Mouse (Mus musculus) activated CD4-positive, CD25-positive, alpha-beta regulatory T cell, adult 4 months (primary cell): ENCODE data around the gene Syn3. TPM values are rescaled to one million over a fixed set of nuclear protein-coding genes. Genes with fewer than 3 reads are reported as not detected.
"Not testable (repeated sequence)": the region's sequence is repeated elsewhere in the genome, so short reads cannot be mapped to it uniquely, and the experiment has no call there.

Experiments used
- ATAC-seq: one replicate; pipeline ENCODE4 v1.8.0; 2017
- polyA plus RNA-seq, 2 experiments: library from polyadenylated mRNA; unstranded; fragments of 100-300 nt; shearing (Covaris generic); gene quantifications; one replicate each; pipeline ENCODE4 v1.2.1; 2017

Gene Syn3
- polyA plus RNA-seq, 2 experiments from 2014 or later, result 0.26 TPM; not detected in 1

GRCm38 (mm10) chr10:86034007-86034728 is 464.5 kb downstream of the Syn3 start:
- no peak for ATAC-seq

- no peak for ATAC-seq
Measured at GRCm38 (mm10) chr10:86032517-86032916, 466.2 kb downstream of the Syn3 start.

- ATAC-seq, result no peak
Measured at GRCm38 (mm10) chr10:86030743-86031142, 468.0 kb downstream of the Syn3 start.

GRCm38 (mm10) chr10:86026807-86027206 is 471.9 kb downstream of the Syn3 start:
- ATAC-seq, result not testable (repeated sequence)

GRCm38 (mm10) chr10:86026354-86026753 is 472.3 kb downstream of the Syn3 start:
- ATAC-seq, result no peak

GRCm38 (mm10) chr10:86025906-86026305 is 472.8 kb downstream of the Syn3 start:
- ATAC-seq, result no peak

GRCm38 (mm10) chr10:86023149-86023548 is 475.5 kb downstream of the Syn3 start:
- no peak for ATAC-seq

- ATAC-seq, result peak; percentile 4
Measured at GRCm38 (mm10) chr10:86022474-86022816, 476.3 kb downstream of the Syn3 start.

- ATAC-seq, result peak; percentile 91
Measured at GRCm38 (mm10) chr10:86021749-86022473, 476.8 kb downstream of the Syn3 start, which contains the start of gene Fbxo7. Fbxo7 (plus strand) TSS chr10:86021972.

GRCm38 (mm10) chr10:86021408-86021748 is 477.3 kb downstream of the Syn3 start:
- peak; percentile 24 for ATAC-seq

- no peak for ATAC-seq
Measured at GRCm38 (mm10) chr10:86018813-86019212, 479.9 kb downstream of the Syn3 start.

GRCm38 (mm10) chr10:86017781-86018180 is 480.9 kb downstream of the Syn3 start:
- no peak for ATAC-seq

- ATAC-seq, result no peak
Measured at GRCm38 (mm10) chr10:86011781-86012180, 486.9 kb downstream of the Syn3 start, which contains the start of gene Bpifc. Bpifc (minus strand) TSS chr10:86011895.

GRCm38 (mm10) chr10:86011172-86011571 is 487.5 kb downstream of the Syn3 start:
- no peak for ATAC-seq

- ATAC-seq, result no peak
Measured at GRCm38 (mm10) chr10:86010636-86011035, 488.1 kb downstream of the Syn3 start.

GRCm38 (mm10) chr10:86009688-86010087 is 489.0 kb downstream of the Syn3 start:
- no peak for ATAC-seq

GRCm38 (mm10) chr10:86006455-86006854 is 492.2 kb downstream of the Syn3 start:
- ATAC-seq, result no peak

Other genes with a start within 250 kb of the Syn3 start
- gene Timp3, start 198.5 kb downstream of the Syn3 start, polyA plus RNA-seq, result not detected
- 100 to 1,000 TPM; 185 to 255 TPM for gene Hsp90b1, start 206.6 kb upstream of the Syn3 start, polyA plus RNA-seq
- under 1 TPM; 0.56 to 0.93 TPM for gene Ttc41, start 206.9 kb upstream of the Syn3 start, polyA plus RNA-seq